Mouse (Mus musculus) adrenal gland, postnatal 10 days (tissue): ENCODE results near the gene Olfr630. TPM values are rescaled to one million over a fixed set of nuclear protein-coding genes. Genes with fewer than 3 reads are reported as not detected.
A peak's percentile ranks its signal among the peaks of the same experiment; 100 is the strongest.
"Not testable (repeated sequence)": the region's sequence is repeated elsewhere in the genome, so short reads cannot be mapped to it uniquely, and the experiment has no call there.

Experiments
- DNase-seq: peaks from one replicate; pipeline ENCODE4 v3.0.0; 2021; ENCODE audit warnings: mixed read lengths
- long read RNA-seq, 2 experiments: library from polyadenylated mRNA; stranded (forward); transcript quantifications; one replicate each; pipeline ENCODE4 v2.0.0; 2021
- total RNA-seq, 2 experiments: library from RNA; stranded (reverse); gene quantifications; 2 replicates each; pipeline ENCODE4 v1.2.3; 2021

Olfr630 gene
- total RNA-seq, result not detected
- long read RNA-seq, experiment 1, result 0 reads
- long read RNA-seq, experiment 2, result 0 reads

DNA sequence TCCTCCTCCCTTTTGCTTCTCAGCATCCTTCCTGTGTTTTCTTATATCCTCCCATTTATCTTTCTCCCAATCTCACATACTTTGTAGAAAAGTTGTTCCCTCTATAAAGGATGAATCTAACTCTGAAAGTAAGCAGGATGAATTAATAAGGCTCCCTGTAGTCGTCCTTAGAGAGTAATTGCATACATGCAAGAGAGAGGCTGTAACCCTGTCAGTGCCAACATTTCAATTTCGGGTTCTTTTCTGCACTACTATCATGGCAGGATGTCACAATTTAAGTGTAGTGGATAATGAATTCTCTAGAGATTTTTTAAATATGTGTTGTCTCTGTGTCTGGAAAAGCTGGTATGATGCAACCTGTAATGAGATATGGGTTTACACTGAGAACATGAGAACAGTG is at the start of gene Olfr630:
Gene Olfr630, minus strand, starts transcription at position 101 of the 400 bp plus-strand sequence.
- DNase-seq, result no peak

DNA sequence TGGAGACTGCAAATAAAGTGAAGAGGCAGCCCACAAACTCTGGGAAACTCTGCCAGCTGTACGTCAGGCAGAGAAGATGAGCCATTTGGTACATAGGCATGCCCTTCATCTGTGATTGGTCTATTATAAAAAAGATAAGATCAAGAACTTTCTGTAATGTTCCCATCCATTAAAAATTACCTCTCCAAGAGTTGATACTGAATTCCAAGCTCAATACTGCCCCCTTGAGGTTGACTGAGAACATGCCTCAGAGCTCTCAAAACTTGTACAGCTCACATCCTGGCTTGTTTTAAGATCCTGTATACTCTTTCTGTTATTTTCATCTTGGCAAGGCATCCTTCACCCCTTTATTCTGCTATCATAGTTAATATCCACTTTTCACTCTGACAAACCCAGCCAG is 49.7 kb upstream of the Olfr630 start:
- DNase-seq, result peak; percentile 21

DNA sequence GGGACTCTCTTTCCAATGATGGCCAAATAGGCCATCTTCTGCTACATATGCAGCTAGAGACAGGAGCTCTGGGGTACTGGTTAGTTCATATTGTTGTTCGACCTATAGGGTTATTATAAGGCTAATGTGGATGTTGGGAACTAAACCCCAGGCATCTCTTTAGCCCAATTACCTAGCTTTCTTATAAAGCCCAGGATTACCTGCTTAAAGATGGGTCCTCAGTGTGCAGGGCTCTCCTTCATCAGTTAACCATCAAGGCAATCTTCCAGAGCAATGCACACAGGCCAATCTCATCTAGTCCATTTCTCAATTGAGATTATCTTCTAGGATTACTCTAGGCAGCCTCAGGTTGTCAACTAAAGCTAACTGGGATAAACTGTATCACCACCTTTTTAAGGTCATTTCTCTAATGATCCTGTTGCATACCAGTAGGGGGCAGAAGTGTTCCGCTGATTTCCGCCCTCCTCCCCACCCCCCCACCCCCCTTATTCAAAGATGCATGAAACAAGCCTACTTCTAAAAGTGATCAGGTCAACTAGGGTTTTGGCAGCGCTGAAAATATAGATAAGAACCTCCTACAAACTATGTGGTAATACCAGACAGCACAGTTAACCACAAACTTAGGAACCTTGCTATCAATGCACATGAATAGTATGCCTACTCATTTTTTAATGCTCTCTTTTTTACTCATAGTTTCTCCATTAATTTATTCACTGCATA is 35.7 kb upstream of the Olfr630 start:
- no peak for DNase-seq

DNA sequence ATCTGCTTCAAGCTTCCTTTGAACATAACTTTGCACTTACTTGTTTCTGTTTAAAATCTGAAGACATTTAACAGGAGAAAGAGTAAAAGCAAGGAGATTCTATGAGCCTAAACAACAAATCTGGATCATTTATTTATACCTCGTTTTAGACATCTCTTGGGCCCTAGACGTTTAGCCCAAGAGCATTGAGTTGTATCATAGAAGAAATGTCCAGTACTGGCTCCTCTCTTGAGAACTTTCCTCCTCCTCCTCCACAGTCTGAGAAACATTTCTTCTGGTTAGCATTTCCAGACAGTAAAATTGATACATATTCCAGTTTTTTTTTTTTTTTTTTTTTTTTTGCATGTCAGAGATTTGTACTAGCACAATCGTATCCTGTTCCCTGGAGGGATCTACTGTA is 34.6 kb upstream of the Olfr630 start, which contains the start of gene Olfr67:
Gene Olfr67, minus strand, starts transcription at position 101 of the 400 bp plus-strand sequence.
- no peak for DNase-seq

DNA sequence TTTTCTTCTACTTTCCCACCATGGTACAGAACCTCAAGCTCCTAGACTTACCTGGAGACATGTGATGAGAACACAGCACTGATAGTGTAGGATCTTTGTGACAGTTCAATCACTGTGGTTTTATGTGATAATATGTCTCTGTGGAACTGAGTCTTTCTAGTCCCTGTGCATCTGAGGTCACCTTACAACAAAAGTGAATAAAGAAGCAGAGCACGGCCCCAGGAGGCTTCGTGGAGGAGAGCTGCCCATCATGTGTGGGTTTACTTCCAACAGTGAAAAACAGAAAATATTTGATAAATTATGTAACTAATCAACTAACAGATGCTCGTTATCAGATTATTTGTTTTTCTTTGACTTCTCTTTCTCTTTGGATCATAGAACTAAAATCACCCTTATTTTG is 22.5 kb upstream of the Olfr630 start, which contains the start of gene Olfr68:
Gene Olfr68, minus strand, starts transcription at position 101 of the 400 bp plus-strand sequence.
- DNase-seq, result no peak

DNA sequence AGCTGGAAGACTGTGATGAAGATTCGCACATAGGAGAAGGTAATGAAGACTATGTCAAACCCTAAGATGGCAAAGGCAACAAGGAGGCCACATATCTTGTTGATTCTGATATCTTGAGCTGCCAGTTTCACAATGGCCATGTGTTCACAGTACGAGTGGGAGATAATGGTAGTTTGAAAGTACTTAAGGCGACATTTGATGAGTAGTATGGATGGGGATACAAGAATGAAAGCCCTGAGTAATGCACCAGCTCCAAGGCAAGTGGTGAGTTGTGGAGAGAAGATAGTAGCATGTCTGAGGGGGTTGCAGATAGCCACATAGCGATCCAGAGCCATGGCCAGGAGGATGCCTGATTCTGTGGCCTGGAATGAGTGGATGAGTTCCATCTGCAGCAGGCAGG is 20.5 kb upstream of the Olfr630 start:
- DNase-seq, result not testable (repeated sequence)

DNA sequence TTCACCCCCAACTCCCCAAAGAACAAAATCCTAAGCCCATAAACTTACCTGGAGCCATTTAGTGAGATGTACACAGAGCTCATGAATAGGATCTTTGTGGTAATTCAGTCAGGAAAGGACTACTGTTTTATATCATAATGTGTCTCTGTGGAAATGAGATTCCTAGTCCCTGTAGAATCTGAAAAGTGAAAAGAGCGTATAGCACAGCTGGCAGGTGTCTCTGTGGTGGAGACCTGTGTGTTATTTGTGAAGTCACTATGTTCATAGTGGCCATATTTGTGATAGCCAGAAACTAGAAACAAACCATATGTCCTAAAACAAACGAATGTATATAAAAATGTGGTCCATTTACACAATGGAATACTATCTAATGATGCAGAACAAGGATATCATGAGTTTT is 14.4 kb upstream of the Olfr630 start, which contains the start of gene Olfr69:
Gene Olfr69, minus strand, starts transcription at position 101 of the 400 bp plus-strand sequence.
- no peak for DNase-seq

DNA sequence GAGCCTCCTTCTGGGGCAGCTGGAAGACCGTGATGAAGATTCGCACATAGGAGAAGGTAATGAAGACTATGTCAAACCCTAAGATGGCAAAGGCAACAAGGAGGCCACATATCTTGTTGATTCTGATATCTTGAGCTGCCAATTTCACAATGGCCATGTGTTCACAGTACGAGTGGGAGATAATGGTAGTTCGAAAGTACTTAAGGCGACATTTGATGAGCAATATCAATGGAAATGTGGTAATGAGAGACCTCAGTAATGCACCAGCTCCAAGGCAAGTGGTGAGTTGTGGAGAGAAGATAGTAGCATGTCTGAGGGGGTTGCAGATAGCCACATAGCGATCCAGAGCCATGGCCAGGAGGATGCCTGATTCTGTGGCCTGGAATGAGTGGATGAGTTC is 10.6 kb upstream of the Olfr630 start:
- DNase-seq, result not testable (repeated sequence)

DNA sequence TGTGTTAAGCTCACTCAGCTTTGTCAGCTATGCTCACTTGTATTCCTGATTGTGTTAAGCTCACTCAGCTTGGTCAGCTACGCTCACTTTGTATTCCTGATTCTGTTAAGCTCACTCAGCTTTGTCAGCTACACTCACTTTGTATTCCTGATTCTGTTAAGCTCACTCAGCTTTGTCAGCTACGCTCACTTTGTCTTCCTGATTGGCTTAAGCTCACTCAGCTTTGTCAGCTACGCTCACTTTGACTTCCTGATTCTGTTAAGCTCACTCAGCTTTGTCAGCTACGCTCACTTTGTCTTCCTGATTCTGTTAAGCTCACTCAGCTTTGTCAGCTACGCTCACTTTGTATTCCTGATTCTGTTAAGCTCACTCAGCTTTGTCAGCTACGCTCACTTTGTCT is 5.1 kb upstream of the Olfr630 start:
- DNase-seq, result not testable (repeated sequence)

DNA sequence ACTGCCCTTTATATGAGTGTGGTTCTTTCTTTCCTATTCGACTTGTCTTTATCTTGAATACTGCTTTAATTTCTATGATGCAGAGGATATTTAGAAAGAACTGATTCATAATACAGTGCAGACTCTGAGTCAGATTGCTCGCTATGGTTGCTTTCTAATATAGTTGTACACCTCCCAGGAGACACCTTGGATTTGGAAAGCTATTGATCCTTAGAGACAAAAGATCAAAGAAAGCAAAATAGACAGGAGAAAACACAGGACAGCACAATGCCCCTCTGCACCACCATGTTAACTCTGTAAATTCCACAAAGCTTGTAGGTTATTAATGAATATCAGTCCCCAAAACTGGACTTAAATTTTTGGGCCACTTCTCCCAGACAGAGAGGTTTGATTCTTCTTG is 12.3 kb downstream of the Olfr630 start, which contains the start of gene Olfr629:
Gene Olfr629, minus strand, starts transcription at position 101 of the 400 bp plus-strand sequence.
- DNase-seq, result no peak

DNA sequence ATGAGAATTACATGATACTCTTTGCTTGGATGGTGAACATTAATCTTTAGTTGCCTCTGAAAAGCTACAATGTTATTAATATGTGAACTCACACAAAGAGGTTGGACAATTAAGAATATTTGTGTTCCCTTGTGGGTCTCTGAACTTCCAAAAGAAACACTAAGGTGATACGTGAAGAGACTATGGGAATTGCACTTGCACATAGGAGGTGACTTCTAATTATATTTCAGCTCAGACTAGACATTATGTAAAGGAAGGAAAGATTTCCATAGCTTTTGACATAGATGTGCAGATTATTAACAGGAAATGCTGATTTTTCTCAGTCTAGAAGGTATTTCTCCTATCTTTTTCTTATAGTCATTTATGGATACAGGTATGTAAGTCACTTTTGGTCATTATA is 27.1 kb downstream of the Olfr630 start, which contains the start of gene Olfr628:
Gene Olfr628, plus strand, starts transcription at position 301 of the 400 bp plus-strand sequence.
- DNase-seq, result no peak

DNA sequence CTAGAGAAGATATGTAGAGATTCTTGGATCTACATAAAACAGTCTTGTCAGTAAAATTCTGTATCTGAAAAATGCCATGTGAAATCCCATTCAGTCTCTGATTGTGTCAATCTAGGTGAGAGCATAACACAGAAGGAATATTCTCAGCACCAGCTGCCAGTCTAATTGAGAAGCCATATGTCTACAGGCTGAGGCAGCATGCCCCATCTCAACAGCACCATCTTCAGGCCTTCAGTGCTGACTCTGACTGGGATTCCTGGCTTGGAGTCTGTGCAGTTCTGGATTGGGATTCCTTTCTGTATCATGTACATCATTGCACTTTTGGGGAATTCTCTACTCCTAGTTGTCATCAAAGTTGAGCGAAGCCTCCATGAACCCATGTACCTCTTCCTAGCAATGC is 40.7 kb downstream of the Olfr630 start:
- DNase-seq, result not testable (repeated sequence)

DNA sequence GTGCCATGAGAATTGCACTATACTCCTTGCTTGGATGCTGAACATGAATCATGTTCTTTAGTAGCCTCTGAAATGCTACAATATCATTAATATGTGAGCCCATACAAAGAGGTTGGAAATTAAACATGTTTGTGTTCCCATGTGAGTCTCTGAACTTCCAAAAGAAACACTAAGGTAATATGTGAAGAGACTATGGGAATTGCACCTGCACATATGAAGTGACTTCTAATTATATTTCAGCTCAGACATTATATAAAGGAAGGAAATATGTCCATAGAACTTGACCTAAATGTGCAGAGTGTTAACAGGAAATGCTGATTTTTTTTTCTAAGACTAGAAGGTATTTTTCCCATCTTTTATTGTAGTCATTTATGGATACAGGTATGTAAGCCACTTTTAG is 42.8 kb downstream of the Olfr630 start, which contains the start of gene Olfr243:
Gene Olfr243, plus strand, starts transcription at position 301 of the 400 bp plus-strand sequence.
- no peak for DNase-seq

DNA sequence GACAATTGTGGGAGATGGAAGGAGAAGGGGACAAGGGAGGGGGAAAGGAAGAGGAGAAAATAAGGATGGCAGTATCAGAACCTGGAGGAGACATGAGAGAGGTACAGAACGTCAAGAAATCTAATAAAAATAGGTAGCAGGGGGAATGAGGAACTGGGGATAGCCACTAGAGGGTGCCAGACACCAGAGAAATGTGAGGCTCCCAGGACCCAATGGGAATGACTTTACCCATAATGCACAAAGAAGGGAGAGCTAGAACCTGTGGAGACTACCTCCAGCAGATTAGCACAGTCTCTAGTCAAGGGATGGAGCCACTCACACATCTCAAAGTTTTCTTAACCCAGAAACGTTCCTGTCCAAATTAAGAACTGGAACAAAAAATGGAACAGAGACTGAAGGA is 45.1 kb downstream of the Olfr630 start:
- no peak for DNase-seq

Other genes with a start within 250 kb of the Olfr630 start
- gene Olfr610, start 245.2 kb downstream of the Olfr630 start, total RNA-seq, result not detected
- gene Olfr611, start 236.5 kb downstream of the Olfr630 start, total RNA-seq, result not detected
- gene Olfr612, start 214.6 kb downstream of the Olfr630 start, total RNA-seq, result not detected
- not detected for gene Olfr613, start 209.3 kb downstream of the Olfr630 start, total RNA-seq
- gene Olfr615, start 201.3 kb downstream of the Olfr630 start, total RNA-seq, result not detected
- gene Olfr616, start 188.2 kb downstream of the Olfr630 start, total RNA-seq, result not detected
- gene Olfr617, start 184.3 kb downstream of the Olfr630 start, total RNA-seq, result not detected
- gene Olfr618, start 167.2 kb downstream of the Olfr630 start, total RNA-seq, result not detected
- gene Olfr619, start 156.8 kb downstream of the Olfr630 start, total RNA-seq, result not detected
- gene Olfr620, start 144.8 kb downstream of the Olfr630 start, total RNA-seq, result not detected
- not detected for gene Olfr622, start 114.6 kb downstream of the Olfr630 start, total RNA-seq
- not detected for gene Olfr623, start 93.6 kb downstream of the Olfr630 start, total RNA-seq
- under 1 TPM; 0.06 to 0.09 TPM for gene Olfr624, start 86.1 kb downstream of the Olfr630 start, total RNA-seq
- gene Olfr625-ps1, start 74.6 kb downstream of the Olfr630 start, total RNA-seq, result not detected
- gene Olfr243, start 42.7 kb downstream of the Olfr630 start, total RNA-seq, result not detected
- not detected for gene Olfr628, start 27.0 kb downstream of the Olfr630 start, total RNA-seq
- not detected for gene Olfr629, start 12.4 kb downstream of the Olfr630 start, total RNA-seq
- not detected for gene Olfr69, start 14.3 kb upstream of the Olfr630 start, total RNA-seq
- not detected for gene Olfr68, start 22.4 kb upstream of the Olfr630 start, total RNA-seq
- not detected for gene Olfr67, start 34.5 kb upstream of the Olfr630 start, total RNA-seq
- gene Hbb-bt, start 56.7 kb upstream of the Olfr630 start, total RNA-seq, result 100 to 1,000 TPM; 489 to 710 TPM
- gene Hbb-bs, start 70.8 kb upstream of the Olfr630 start, total RNA-seq, result 1,000 to 10,000 TPM; 3,542 to 4,429 TPM
- gene Hbb-bh2, start 83.2 kb upstream of the Olfr630 start, total RNA-seq, result not detected
- not detected for gene Hbb-bh1, start 85.8 kb upstream of the Olfr630 start, total RNA-seq
- not detected for gene Hbb-y, start 95.9 kb upstream of the Olfr630 start, total RNA-seq
- not detected for gene Olfr66, start 128.9 kb upstream of the Olfr630 start, total RNA-seq
- not detected for gene Olfr64, start 137.2 kb upstream of the Olfr630 start, total RNA-seq
- gene Olfr65, start 146.2 kb upstream of the Olfr630 start, total RNA-seq, result not detected
- not detected for gene Olfr631, start 171.5 kb upstream of the Olfr630 start, total RNA-seq
- gene Olfr632, start 177.0 kb upstream of the Olfr630 start, total RNA-seq, result not detected
- not detected for gene Olfr633, start 187.1 kb upstream of the Olfr630 start, total RNA-seq
- gene Olfr635, start 213.8 kb upstream of the Olfr630 start, total RNA-seq, result not detected
- gene Olfr638, start 241.4 kb upstream of the Olfr630 start, total RNA-seq, result not detected